Mouse (Mus musculus) brain, embryonic 14.5 days (tissue): ENCODE data around the gene Gm4707.
"Not testable (repeated sequence)": the region's sequence is repeated elsewhere in the genome, so short reads cannot be mapped to it uniquely, and the experiment has no call there.

Experiments
- CTCF ChIP-seq: fragments of 200-500 bp; IDR thresholded peaks from 2 replicates; pipeline ENCODE4 v1.5.1; 2012; ENCODE audit warnings: inconsistent platforms, mild to moderate bottlenecking, moderate library complexity, borderline replicate concordance; ENCODE audit not compliant: insufficient read depth, insufficient read length; ENCODE audit errors: extremely low read depth
- POLR2A ChIP-seq: fragments of 200-500 bp; IDR thresholded peaks from 2 replicates; pipeline ENCODE4 v1.6.1; 2012; ENCODE audit warnings: mild to moderate bottlenecking, inconsistent platforms, borderline replicate concordance; ENCODE audit not compliant: poor library complexity, insufficient read depth, insufficient read length, severe bottlenecking; ENCODE audit errors: extremely low read depth

- not testable (repeated sequence) for TF ChIP-seq POLR2A, CTCF
Measured at GRCm38 (mm10) chr17:71422502-71422901, 37.2 kb downstream of the Gm4707 start.
